9 mouse cellular contexts compared by ENCODE assay signal in genomic region chr6:35002261-35002669, GRCm38 (mm10). TPM values are rescaled to one million over a fixed set of nuclear protein-coding genes. Genes with fewer than 3 reads are reported as not detected.
DNase-seq lines count a peak whose midpoint lies in the region; ATAC-seq and TF ChIP-seq lines count a peak whose summit lies in the region.
"Had no signal": no experiment of that assay in that cellular context is flagged by ENCODE, and none has a peak within 500 bp of the region (broad histone marks: within the 10 kb centered on the region; RNA-seq: fewer than 3 reads in every experiment).

No protein-coding gene starts in this region.

- WGBS in heart, embryonic 16.5 days = 35% methylated on average over 18 of the region's 18 CpGs
- 77% methylated on average over 18 of the region's 18 CpGs for WGBS in liver, postnatal 0 days (ENCODE audit: insufficient replicate concordance)

- 0 out of 2 replicates have a peak, but pooled peaks cover 3% of the 10 kb centered on the region for H3K9me3 ChIP-seq in heart, embryonic 16.5 days (replicated peaks; ENCODE audit: control insufficient read depth, low read length)
- no peaks in the 10 kb centered on the region for H3K9me3 ChIP-seq in liver, postnatal 0 days (ENCODE audit: low read length)

- H3K4me1 ChIP-seq in heart, embryonic 16.5 days (ENCODE audit: control insufficient read depth, insufficient read depth, low read length) = peaks cover 15% of the 10 kb centered on the region
- no peaks in the 10 kb centered on the region for H3K4me1 ChIP-seq in liver, postnatal 0 days (ENCODE audit: insufficient read depth)

- peak; percentile 21 for DNase-seq in gastrocnemius, postnatal 10 days
- DNase-seq in gastrocnemius, postnatal 36 days = no peak
- DNase-seq in cerebellum, adult 18-20 months = peak; percentile 62 to 65
- peak; percentile 55 to 58 for DNase-seq in left cerebral cortex, postnatal 36 days (ENCODE audit: low spot score in 2 of 2)
- no peak for DNase-seq in yolk sac, embryonic 10.5 days (ENCODE audit: low spot score)
- no peak for DNase-seq in ovary, postnatal 36 days (ENCODE audit: low spot score)
- DNase-seq in liver, postnatal 0 days = no peak
- DNase-seq: kidney, adult 9 months had no signal

- no peaks in the 10 kb centered on the region for H3K36me3 ChIP-seq in heart, embryonic 16.5 days (ENCODE audit: control insufficient read depth, insufficient read depth)
- no peaks in the 10 kb centered on the region for H3K36me3 ChIP-seq in liver, postnatal 0 days (replicated peaks; ENCODE audit: insufficient read depth, low read length)

- peak; percentile 73 for ATAC-seq in heart, embryonic 16.5 days (replicated peaks; ENCODE audit: extremely low read depth, insufficient read depth, low FRiP score)
- ATAC-seq in liver, postnatal 0 days = no peak

- H3K27ac ChIP-seq in heart, embryonic 16.5 days (ENCODE audit: low read length) = peak overlapping the region; percentile 65
- H3K27ac ChIP-seq in liver, postnatal 0 days (ENCODE audit: low read depth) = no peak overlapping the region

- H3K4me3 ChIP-seq in heart, embryonic 16.5 days (ENCODE audit: low read length) = peak overlapping the region; percentile 30
- no peak overlapping the region for H3K4me3 ChIP-seq in liver, postnatal 0 days (ENCODE audit: low read depth, low read length)

- peak overlapping the region; percentile 51 for H3K4me2 ChIP-seq in heart, embryonic 16.5 days (ENCODE audit: low read depth, low read length)
- H3K4me2 ChIP-seq in liver, postnatal 0 days (ENCODE audit: low read depth, low read length) = no peak overlapping the region

- no peak for TF ChIP-seq CTCF in liver, postnatal 0 days (IDR thresholded peaks at IDR 0.05; ENCODE audit: low read depth)

- peaks cover 2% of the 10 kb centered on the region; the same call in 1 of the 2 replicates for H3K27me3 ChIP-seq in heart, embryonic 16.5 days (ENCODE audit: control insufficient read depth, insufficient read depth, low read length)
- no peaks in the 10 kb centered on the region for H3K27me3 ChIP-seq in liver, postnatal 0 days (ENCODE audit: insufficient read depth, low read length)

- no peak overlapping the region for H3K9ac ChIP-seq in heart, embryonic 16.5 days (ENCODE audit: low read length)
- H3K9ac ChIP-seq in liver, postnatal 0 days (replicated peaks) = no peak overlapping the region

- intact Hi-C loops in gastrocnemius, postnatal 36 days (cut with DNase I) = no loop called here
- intact Hi-C loops in left cerebral cortex, postnatal 36 days (cut with DNase I) = no loop called here

- TF ChIP-seq EP300 in liver, postnatal 0 days (IDR thresholded peaks at IDR 0.05; ENCODE audit: low read depth) = no peak

RNA-seq across cellular contexts. Expression of gene Slc23a4, which starts 14.1 kb away (rescaled TPM):
- total RNA-seq in gastrocnemius, postnatal 10 days (2021) = under 1 TPM; 0.19 to 0.45 TPM
- not detected for total RNA-seq in gastrocnemius, postnatal 36 days (2021)
- 0.79 and 1.7 TPM in 2 replicates for polyA plus RNA-seq in heart, embryonic 16.5 days (2015; fragmentation: Nextera tagmentation; extraction: Ambion mirVana)
- 1 to 10 TPM; 1.1 to 1.3 TPM for total RNA-seq in left cerebral cortex, postnatal 36 days (2021)
- polyA plus RNA-seq in liver, postnatal 0 days (2015; fragmentation: Nextera tagmentation; extraction: Ambion mirVana) = 0.12 TPM in 1 of 2 replicates, not detected in the other

Comparison
In these comparisons a context has a peak if more than half of its experiments do, and no peak if none do; other contexts are left out.
1. DNase-seq: peak in gastrocnemius, postnatal 10 days (single experiment), cerebellum, adult 18-20 months (2 of 2) and left cerebral cortex, postnatal 36 days (2 of 2); none in gastrocnemius, postnatal 36 days (0 of 2), yolk sac, embryonic 10.5 days (single experiment), ovary, postnatal 36 days (single experiment) and liver, postnatal 0 days (single experiment).